Mouse (Mus musculus) testis, adult 2 months (tissue): Measurements from ENCODE around the gene Trem3.

Experiments used
- CTCF ChIP-seq: fragments of 200-500 bp; IDR thresholded peaks from 2 replicates; pipeline ENCODE4 v1.5.1; 2012; ENCODE audit warnings: low read depth, mild to moderate bottlenecking, inconsistent platforms, low read length, moderate library complexity; ENCODE audit not compliant: control insufficient read depth, insufficient read depth, insufficient replicate concordance
- POLR2A ChIP-seq: fragments of 200-500 bp; IDR thresholded peaks from 2 replicates; pipeline ENCODE4 v1.6.1; 2012; ENCODE audit warnings: low read depth, mild to moderate bottlenecking, inconsistent platforms, low read length, moderate library complexity; ENCODE audit not compliant: control insufficient read depth

DNA sequence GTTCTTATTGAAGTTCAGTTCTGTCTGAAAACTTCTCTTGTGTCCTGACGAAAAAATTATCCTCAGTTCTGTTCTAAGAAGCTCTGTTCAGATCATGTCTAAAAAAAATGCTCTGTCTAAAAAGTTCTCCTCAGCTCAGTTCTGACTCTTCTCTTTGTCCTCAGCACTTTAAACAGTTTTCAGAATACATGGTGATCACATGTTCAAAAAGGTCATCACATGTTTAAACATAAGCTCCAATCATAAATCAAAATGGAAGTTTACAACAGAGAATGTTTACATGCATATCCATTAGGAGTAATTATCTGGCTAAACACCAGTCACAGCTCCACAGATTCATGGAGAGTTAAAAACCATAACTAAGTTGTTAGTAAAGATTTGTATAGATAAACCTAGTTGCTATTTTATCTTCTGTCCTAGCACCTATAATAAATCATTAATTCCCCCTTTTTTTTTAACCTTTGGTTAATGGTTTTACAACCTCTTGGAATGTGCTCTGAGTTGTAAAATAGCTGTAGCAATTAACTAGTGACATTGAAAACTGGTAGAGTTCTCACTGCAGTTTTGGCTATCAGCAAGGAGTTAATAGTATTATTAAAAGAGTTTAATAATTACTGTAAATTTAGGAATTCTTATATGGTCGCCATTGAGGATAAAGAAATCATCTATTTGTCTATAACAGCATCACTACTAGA, 19.2 kb downstream of the Trem3 start:
- TF ChIP-seq CTCF, result no peak
- TF ChIP-seq POLR2A, result no peak
